Mouse (Mus musculus): Measurements from ENCODE around the gene Gm9844. TPM values are rescaled to one million over a fixed set of nuclear protein-coding genes. Genes with fewer than 3 reads are reported as not detected.

Gene Gm9844
- polyA plus RNA-seq, 1 experiment from 2014 or later: 13.8 TPM

GRCm38 (mm10) chr7:24896269-24896668 is 34.3 kb downstream of the Gm9844 start:
- no peak for DNase-seq (ENCODE audit: low spot score)
- Histone ChIP-seq H3K4me2 (replicated peaks; ENCODE audit: low read depth, low read length) (no peak overlapping the region), H3K4me3 (ENCODE audit: low read depth, low read length) (no peak overlapping the region), H3K9me3 (ENCODE audit: low read length) (no peaks in the 10 kb centered on the region), H3K4me1 (ENCODE audit: insufficient read depth, low read depth, low read length) (no peaks in the 10 kb centered on the region), H3K9ac (replicated peaks; ENCODE audit: low read depth) (no peak overlapping the region), H3K27me3 (replicated peaks; ENCODE audit: insufficient read depth, low read length) (no peaks in the 10 kb centered on the region), H3K36me3 (ENCODE audit: insufficient read depth, low read length) (no peaks in the 10 kb centered on the region), H3K27ac (ENCODE audit: low read length) (no peak overlapping the region)
- no peak for ATAC-seq
- 80% methylated on average over 8 of the region's 8 CpGs for WGBS
- TF ChIP-seq EP300 (IDR thresholded peaks at IDR 0.05) (no peak), CTCF (IDR thresholded peaks at IDR 0.05) (no peak)

- DNase-seq (ENCODE audit: low spot score): no peak
- H3K4me1 ChIP-seq (ENCODE audit: insufficient read depth, low read depth, low read length): peaks cover under 1% of the 10 kb centered on the region; the same call in 1 of the 2 replicates
- no peak within 1 kb of the TSS for H3K27ac ChIP-seq (ENCODE audit: low read length)
- no peaks in the 10 kb centered on the region for H3K27me3 ChIP-seq (replicated peaks; ENCODE audit: insufficient read depth, low read length)
- no peak within 1 kb of the TSS for H3K9ac ChIP-seq (replicated peaks; ENCODE audit: low read depth)
- H3K4me2 ChIP-seq (replicated peaks; ENCODE audit: low read depth, low read length): no peak within 1 kb of the TSS
- no peak for TF ChIP-seq CTCF (IDR thresholded peaks at IDR 0.05)
- TF ChIP-seq EP300 (IDR thresholded peaks at IDR 0.05): no peak
- ATAC-seq: no peak
- H3K9me3 ChIP-seq (ENCODE audit: low read length): no peaks in the 10 kb centered on the region
- no peak within 1 kb of the TSS for H3K4me3 ChIP-seq (ENCODE audit: low read depth, low read length)
- WGBS: 48% methylated on average over 12 of the region's 12 CpGs
- H3K36me3 ChIP-seq (ENCODE audit: insufficient read depth, low read length): no peaks in the 10 kb centered on the region
Measured at GRCm38 (mm10) chr7:24897224-24897623, 35.2 kb downstream of the Gm9844 start, which contains the start of gene Cd79a. Gene Cd79a, plus strand, starts transcription at chr7:24897381.

GRCm38 (mm10) chr7:24897959-24898358 is 35.9 kb downstream of the Gm9844 start:
- TF ChIP-seq EP300 (IDR thresholded peaks at IDR 0.05) (no peak), CTCF (IDR thresholded peaks at IDR 0.05) (no peak)
- Histone ChIP-seq H3K4me1 (ENCODE audit: insufficient read depth, low read depth, low read length) (peaks cover 2% of the 10 kb centered on the region; the same call in 1 of the 2 replicates), H3K9me3 (ENCODE audit: low read length) (no peaks in the 10 kb centered on the region), H3K27me3 (replicated peaks; ENCODE audit: insufficient read depth, low read length) (no peaks in the 10 kb centered on the region), H3K27ac (ENCODE audit: low read length) (no peak overlapping the region), H3K36me3 (ENCODE audit: insufficient read depth, low read length) (no peaks in the 10 kb centered on the region), H3K4me3 (ENCODE audit: low read depth, low read length) (no peak overlapping the region), H3K9ac (replicated peaks; ENCODE audit: low read depth) (no peak overlapping the region), H3K4me2 (replicated peaks; ENCODE audit: low read depth, low read length) (no peak overlapping the region)
- ATAC-seq (no peak), DNase-seq (ENCODE audit: low spot score) (no peak)
- 58% methylated on average over 5 of the region's 5 CpGs for whole genome bisulfite sequencing

- no peaks in the 10 kb centered on the region for H3K27me3 ChIP-seq (replicated peaks; ENCODE audit: insufficient read depth, low read length)
- ATAC-seq (no peak), DNase-seq (ENCODE audit: low spot score) (no peak)
- WGBS: 54% methylated on average over 6 of the region's 6 CpGs
- H3K4me3 ChIP-seq (ENCODE audit: low read depth, low read length): no peak overlapping the region
- no peak for TF ChIP-seq CTCF (IDR thresholded peaks at IDR 0.05)
- TF ChIP-seq EP300 (IDR thresholded peaks at IDR 0.05): no peak
- H3K9me3 ChIP-seq (ENCODE audit: low read length): no peaks in the 10 kb centered on the region
- H3K9ac ChIP-seq (replicated peaks; ENCODE audit: low read depth): no peak overlapping the region
- no peak overlapping the region for H3K27ac ChIP-seq (ENCODE audit: low read length)
- H3K4me2 ChIP-seq (replicated peaks; ENCODE audit: low read depth, low read length): no peak overlapping the region
- H3K4me1 ChIP-seq (ENCODE audit: insufficient read depth, low read depth, low read length): peaks cover 7% of the 10 kb centered on the region; the same call in 1 of the 2 replicates
- no peaks in the 10 kb centered on the region; the same call in 1 of the 2 replicates for H3K36me3 ChIP-seq (ENCODE audit: insufficient read depth, low read length)
Measured at GRCm38 (mm10) chr7:24901114-24901513, 39.1 kb downstream of the Gm9844 start.

- Histone ChIP-seq H3K9me3 (ENCODE audit: low read length) (no peaks in the 10 kb centered on the region), H3K27me3 (replicated peaks; ENCODE audit: insufficient read depth, low read length) (no peaks in the 10 kb centered on the region), H3K4me3 (ENCODE audit: low read depth, low read length) (no peak overlapping the region), H3K4me1 (ENCODE audit: insufficient read depth, low read depth, low read length) (peaks cover 13% of the 10 kb centered on the region; the same call in 1 of the 2 replicates), H3K36me3 (ENCODE audit: insufficient read depth, low read length) (no peaks in the 10 kb centered on the region; the same call in 1 of the 2 replicates), H3K4me2 (replicated peaks; ENCODE audit: low read depth, low read length) (peak overlapping the region; percentile 89; the same call in 1 of the 2 replicates), H3K9ac (replicated peaks; ENCODE audit: low read depth) (peak overlapping the region; percentile 86), H3K27ac (ENCODE audit: low read length) (peak overlapping the region; percentile 95)
- ATAC-seq (no peak), DNase-seq (ENCODE audit: low spot score) (peak; percentile 16)
- WGBS: 25% methylated on average over 1 of the region's 1 CpGs
- TF ChIP-seq CTCF (IDR thresholded peaks at IDR 0.05) (no peak), EP300 (IDR thresholded peaks at IDR 0.05) (no peak)
Measured at GRCm38 (mm10) chr7:24901842-24902241, 39.8 kb downstream of the Gm9844 start.

GRCm38 (mm10) chr7:24902264-24902629 is 40.2 kb downstream of the Gm9844 start:
- WGBS: 29% methylated on average over 2 of the region's 2 CpGs
- TF ChIP-seq EP300 (IDR thresholded peaks at IDR 0.05): no peak
- no peak for TF ChIP-seq CTCF (IDR thresholded peaks at IDR 0.05)
- Histone ChIP-seq H3K4me1 (ENCODE audit: insufficient read depth, low read depth, low read length) (peaks cover 17% of the 10 kb centered on the region; the same call in 1 of the 2 replicates), H3K27ac (ENCODE audit: low read length) (peak overlapping the region; percentile 95), H3K4me2 (replicated peaks; ENCODE audit: low read depth, low read length) (peak overlapping the region; percentile 89), H3K4me3 (ENCODE audit: low read depth, low read length) (peak overlapping the region; percentile 74), H3K9me3 (ENCODE audit: low read length) (no peaks in the 10 kb centered on the region), H3K36me3 (ENCODE audit: insufficient read depth, low read length) (no peaks in the 10 kb centered on the region; the same call in 1 of the 2 replicates), H3K9ac (replicated peaks; ENCODE audit: low read depth) (peak overlapping the region; percentile 86), H3K27me3 (replicated peaks; ENCODE audit: insufficient read depth, low read length) (no peaks in the 10 kb centered on the region)
- no peak for DNase-seq (ENCODE audit: low spot score)
- no peak for ATAC-seq
